Mouse (Mus musculus) midbrain, embryonic 15.5 days (tissue): ENCODE data around the gene Bcl2l10. TPM values are rescaled to one million over a fixed set of nuclear protein-coding genes. Genes with fewer than 3 reads are reported as not detected.

Source experiments
- ATAC-seq: fragments of 200-750 bp; cut with Nextera tagmentation; replicated peaks from 2 replicates; pipeline ENCODE4 v1.8.0; 2017; ENCODE audit warnings: moderate TSS enrichment
- H3K27ac ChIP-seq: fragments of 300-500 bp; sonication (generic); 2 replicates; pipeline ENCODE4 v1.5.1; 2015; ENCODE audit warnings: mild to moderate bottlenecking, inconsistent platforms
- H3K27me3 ChIP-seq: fragments of 300-500 bp; sonication (generic); replicated peaks from 2 replicates; pipeline ENCODE4 v1.6.1; 2015; ENCODE audit warnings: inconsistent platforms
- H3K36me3 ChIP-seq: fragments of 300-500 bp; sonication (generic); replicated peaks from 2 replicates; pipeline ENCODE4 v1.6.1; 2015; ENCODE audit warnings: inconsistent platforms
- H3K4me1 ChIP-seq: fragments of 300-500 bp; sonication (generic); 2 replicates; pipeline ENCODE4 v1.6.1; 2015; ENCODE audit warnings: inconsistent platforms
- H3K4me2 ChIP-seq: fragments of 300-500 bp; sonication (generic); 2 replicates; pipeline ENCODE4 v1.6.1; 2015; ENCODE audit warnings: inconsistent platforms, mild to moderate bottlenecking, moderate library complexity
- H3K4me3 ChIP-seq: fragments of 300-500 bp; sonication (generic); 2 replicates; pipeline ENCODE4 v1.5.1; 2015; ENCODE audit warnings: mild to moderate bottlenecking, inconsistent platforms
- H3K9ac ChIP-seq: fragments of 300-500 bp; sonication (generic); 2 replicates; pipeline ENCODE4 v1.6.1; 2015; ENCODE audit warnings: mild to moderate bottlenecking, inconsistent platforms
- H3K9me3 ChIP-seq: fragments of 300-500 bp; sonication (generic); 2 replicates; pipeline ENCODE4 v1.6.1; 2016; ENCODE audit warnings: inconsistent platforms
- WGBS: fragments of 180-500 bp; shearing (Covaris S2); methylation state at CpG from one replicate; pipeline ENCODE4 v1.1.7; 2015; ENCODE audit warnings: mixed read lengths; 5-methylcytosine and 5-hydroxymethylcytosine counted together
- polyA plus RNA-seq: library from polyadenylated mRNA; unstranded; fragments of >200 nt; fragmentation: Nextera tagmentation; extraction: Ambion mirVana; gene quantifications from 2 replicates; pipeline ENCODE4 v1.2.1, GENCODE M21; 2015

Bcl2l10 gene
- polyA plus RNA-seq, 1 experiment from 2014 or later: not detected

GRCm38 (mm10) chr9:75382825-75383224 lies 35.3 kb downstream of the Bcl2l10 start:
- no peak for ATAC-seq
- H3K36me3 ChIP-seq: peaks cover 16% of the 10 kb centered on the region
- 89% methylated on average over 14 of the region's 14 CpGs for WGBS
- no peaks in the 10 kb centered on the region for H3K9me3 ChIP-seq
- no peak overlapping the region for H3K4me2 ChIP-seq
- H3K27ac ChIP-seq: no peak overlapping the region
- no peaks in the 10 kb centered on the region for H3K4me1 ChIP-seq
- H3K27me3 ChIP-seq: no peaks in the 10 kb centered on the region
- H3K4me3 ChIP-seq: no peak overlapping the region
- H3K9ac ChIP-seq: no peak overlapping the region

- peaks cover 22% of the 10 kb centered on the region for H3K36me3 ChIP-seq
- WGBS: 88% methylated on average over 9 of the region's 9 CpGs
Measured at GRCm38 (mm10) chr9:75383785-75384184, 36.2 kb downstream of the Bcl2l10 start.

GRCm38 (mm10) chr9:75384337-75384962 lies 36.9 kb downstream of the Bcl2l10 start:
- Histone ChIP-seq H3K27ac (no peak overlapping the region), H3K9me3 (no peaks in the 10 kb centered on the region), H3K4me1 (no peaks in the 10 kb centered on the region), H3K9ac (no peak overlapping the region), H3K4me2 (no peak overlapping the region), H3K36me3 (peaks cover 28% of the 10 kb centered on the region), H3K27me3 (no peaks in the 10 kb centered on the region), H3K4me3 (no peak overlapping the region)
- ATAC-seq: no peak
- 80% methylated on average over 3 of the region's 3 CpGs for WGBS

More at GRCm38 (mm10) chr9:75383785-75384184, 36.2 kb downstream of the Bcl2l10 start:
- Histone ChIP-seq H3K9me3 (no peaks in the 10 kb centered on the region), H3K4me1 (no peaks in the 10 kb centered on the region), H3K27ac (no peak overlapping the region), H3K9ac (no peak overlapping the region), H3K4me2 (no peak overlapping the region), H3K27me3 (no peaks in the 10 kb centered on the region), H3K4me3 (no peak overlapping the region)
- no peak for ATAC-seq

GRCm38 (mm10) chr9:75385218-75385974 lies 37.8 kb downstream of the Bcl2l10 start:
- no peak overlapping the region for H3K4me3 ChIP-seq
- H3K9ac ChIP-seq: no peak overlapping the region
- 79% methylated on average over 9 of the region's 9 CpGs for WGBS
- H3K27ac ChIP-seq: no peak overlapping the region
- no peaks in the 10 kb centered on the region for H3K27me3 ChIP-seq
- no peaks in the 10 kb centered on the region for H3K9me3 ChIP-seq
- no peak overlapping the region for H3K4me2 ChIP-seq
- no peak for ATAC-seq
- no peaks in the 10 kb centered on the region for H3K4me1 ChIP-seq
- H3K36me3 ChIP-seq: peaks cover 35% of the 10 kb centered on the region

- Histone ChIP-seq H3K9me3 (no peaks in the 10 kb centered on the region), H3K27ac (no peak overlapping the region), H3K4me2 (no peak overlapping the region), H3K4me3 (no peak overlapping the region), H3K4me1 (no peaks in the 10 kb centered on the region), H3K9ac (no peak overlapping the region), H3K36me3 (peaks cover 70% of the 10 kb centered on the region), H3K27me3 (no peaks in the 10 kb centered on the region)
- 80% methylated on average over 12 of the region's 12 CpGs for WGBS
- no peak for ATAC-seq
Measured at GRCm38 (mm10) chr9:75393251-75393650, 45.7 kb downstream of the Bcl2l10 start.

- ATAC-seq: no peak
- no peak overlapping the region for H3K4me2 ChIP-seq
- peaks cover 51% of the 10 kb centered on the region for H3K36me3 ChIP-seq
- no peak overlapping the region for H3K27ac ChIP-seq
- H3K4me1 ChIP-seq: peaks cover 6% of the 10 kb centered on the region
- 92% methylated on average over 6 of the region's 6 CpGs for WGBS
- H3K9ac ChIP-seq: no peak overlapping the region
- no peak overlapping the region for H3K4me3 ChIP-seq
- no peaks in the 10 kb centered on the region for H3K9me3 ChIP-seq
- no peaks in the 10 kb centered on the region for H3K27me3 ChIP-seq
Measured at GRCm38 (mm10) chr9:75395971-75396370, 48.4 kb downstream of the Bcl2l10 start.

- no peak overlapping the region for H3K4me2 ChIP-seq
Measured at GRCm38 (mm10) chr9:75399069-75399468, 51.5 kb downstream of the Bcl2l10 start.

GRCm38 (mm10) chr9:75400639-75401038 lies 53.1 kb downstream of the Bcl2l10 start:
- Histone ChIP-seq H3K4me1 (peaks cover 29% of the 10 kb centered on the region), H3K9ac (no peak overlapping the region), H3K36me3 (peaks cover 17% of the 10 kb centered on the region; the same call in 1 of the 2 replicates), H3K27me3 (no peaks in the 10 kb centered on the region), H3K27ac (no peak overlapping the region), H3K4me3 (no peak overlapping the region), H3K4me2 (no peak overlapping the region), H3K9me3 (no peaks in the 10 kb centered on the region)
- ATAC-seq: no peak
- WGBS: 69% methylated on average over 5 of the region's 5 CpGs

More at GRCm38 (mm10) chr9:75399069-75399468, 51.5 kb downstream of the Bcl2l10 start:
- Histone ChIP-seq H3K4me3 (no peak overlapping the region), H3K9me3 (no peaks in the 10 kb centered on the region), H3K9ac (no peak overlapping the region), H3K27me3 (no peaks in the 10 kb centered on the region), H3K4me1 (peaks cover 18% of the 10 kb centered on the region), H3K27ac (no peak overlapping the region), H3K36me3 (peaks cover 24% of the 10 kb centered on the region)
- 93% methylated on average over 4 of the region's 4 CpGs for WGBS
- ATAC-seq: no peak

Other genes with a start within 250 kb of the Bcl2l10 start
- 0.32 and 0.56 TPM in 2 replicates for gene Myo5c, start 115.7 kb upstream of the Bcl2l10 start, polyA plus RNA-seq
- gene Gnb5, start 41.5 kb upstream of the Bcl2l10 start, polyA plus RNA-seq: 65.1 and 69.5 TPM in 2 replicates
- 155 and 169 TPM in 2 replicates for gene Mapk6, start 62.2 kb downstream of the Bcl2l10 start, polyA plus RNA-seq
- gene Leo1, start 93.8 kb downstream of the Bcl2l10 start, polyA plus RNA-seq: 45.9 and 46.4 TPM in 2 replicates
- 76.5 and 86.1 TPM in 2 replicates for gene Tmod3, start 211.9 kb downstream of the Bcl2l10 start, polyA plus RNA-seq